Mouse (Mus musculus): ENCODE results near the gene Gm20388.
"Not testable (repeated sequence)": the region's sequence is repeated elsewhere in the genome, so short reads cannot be mapped to it uniquely, and the experiment has no call there.

The Gm20388 gene

GRCm38 (mm10) chr8:121651874-121652361, 1741.3 kb downstream of the Gm20388 start:
- peak; percentile 39 for DNase-seq (ENCODE audit: low read depth, low spot score)

GRCm38 (mm10) chr8:121652774-121653323, 1742.2 kb downstream of the Gm20388 start, which contains the start of gene Zcchc14:
Gene Zcchc14 (minus strand): TSS chr8:121652901.
- peak; percentile 99 for DNase-seq (ENCODE audit: low read depth, low spot score)

GRCm38 (mm10) chr8:121653340-121654019, 1742.8 kb downstream of the Gm20388 start:
- DNase-seq (ENCODE audit: low read depth, low spot score), result peak; percentile 64

GRCm38 (mm10) chr8:121654131-121654530, 1743.5 kb downstream of the Gm20388 start:
- no peak for DNase-seq (ENCODE audit: low read depth, low spot score)

GRCm38 (mm10) chr8:121654966-121655494, 1744.4 kb downstream of the Gm20388 start:
- DNase-seq (ENCODE audit: low read depth, low spot score), result no peak

GRCm38 (mm10) chr8:121660602-121661001, 1750.0 kb downstream of the Gm20388 start:
- DNase-seq (ENCODE audit: low read depth, low spot score), result no peak

- DNase-seq (ENCODE audit: low read depth, low spot score), result no peak
Observed at GRCm38 (mm10) chr8:121661631-121662357, 1751.2 kb downstream of the Gm20388 start.

GRCm38 (mm10) chr8:121663101-121663500, 1752.5 kb downstream of the Gm20388 start:
- no peak for DNase-seq (ENCODE audit: low read depth, low spot score)

GRCm38 (mm10) chr8:121665329-121665728, 1754.7 kb downstream of the Gm20388 start:
- DNase-seq (ENCODE audit: low read depth, low spot score), result peak; percentile 44

- not testable (repeated sequence) for DNase-seq (ENCODE audit: low read depth, low spot score)
Observed at GRCm38 (mm10) chr8:121667936-121668500, 1757.4 kb downstream of the Gm20388 start.

GRCm38 (mm10) chr8:121668553-121668952, 1757.9 kb downstream of the Gm20388 start:
- no peak for DNase-seq (ENCODE audit: low read depth, low spot score)

GRCm38 (mm10) chr8:121669208-121669607, 1758.6 kb downstream of the Gm20388 start:
- DNase-seq (ENCODE audit: low read depth, low spot score), result peak; percentile 57

GRCm38 (mm10) chr8:121673153-121673552, 1762.5 kb downstream of the Gm20388 start:
- no peak for DNase-seq (ENCODE audit: low read depth, low spot score)

- peak; percentile 68 for DNase-seq (ENCODE audit: low read depth, low spot score)
Observed at GRCm38 (mm10) chr8:121673917-121674316, 1763.3 kb downstream of the Gm20388 start.

- DNase-seq (ENCODE audit: low read depth, low spot score), result peak; percentile 85
Observed at GRCm38 (mm10) chr8:121674524-121674923, 1763.9 kb downstream of the Gm20388 start.

- DNase-seq (ENCODE audit: low read depth, low spot score), result no peak
Observed at GRCm38 (mm10) chr8:121675161-121675560, 1764.5 kb downstream of the Gm20388 start.

GRCm38 (mm10) chr8:121675701-121676100, 1765.1 kb downstream of the Gm20388 start:
- DNase-seq (ENCODE audit: low read depth, low spot score), result peak; percentile 53

GRCm38 (mm10) chr8:121678696-121679095, 1768.1 kb downstream of the Gm20388 start:
- peak; percentile 63 for DNase-seq (ENCODE audit: low read depth, low spot score)

GRCm38 (mm10) chr8:121680896-121681295, 1770.3 kb downstream of the Gm20388 start:
- DNase-seq (ENCODE audit: low read depth, low spot score), result no peak

- no peak for DNase-seq (ENCODE audit: low read depth, low spot score)
Observed at GRCm38 (mm10) chr8:121681457-121681856, 1770.8 kb downstream of the Gm20388 start.

- DNase-seq (ENCODE audit: low read depth, low spot score), result no peak
Observed at GRCm38 (mm10) chr8:121683083-121683832, 1772.6 kb downstream of the Gm20388 start.

Measured in ES-CJ7 (cell line).